Mouse (Mus musculus): ENCODE data around the gene Card14. TPM values are rescaled to one million over a fixed set of nuclear protein-coding genes. Genes with fewer than 3 reads are reported as not detected.
A peak's percentile ranks its signal among the peaks of the same experiment; 100 is the strongest.

Gene Card14
- polyA plus RNA-seq, 1 experiment from 2014 or later = 0.39 TPM

DNA sequence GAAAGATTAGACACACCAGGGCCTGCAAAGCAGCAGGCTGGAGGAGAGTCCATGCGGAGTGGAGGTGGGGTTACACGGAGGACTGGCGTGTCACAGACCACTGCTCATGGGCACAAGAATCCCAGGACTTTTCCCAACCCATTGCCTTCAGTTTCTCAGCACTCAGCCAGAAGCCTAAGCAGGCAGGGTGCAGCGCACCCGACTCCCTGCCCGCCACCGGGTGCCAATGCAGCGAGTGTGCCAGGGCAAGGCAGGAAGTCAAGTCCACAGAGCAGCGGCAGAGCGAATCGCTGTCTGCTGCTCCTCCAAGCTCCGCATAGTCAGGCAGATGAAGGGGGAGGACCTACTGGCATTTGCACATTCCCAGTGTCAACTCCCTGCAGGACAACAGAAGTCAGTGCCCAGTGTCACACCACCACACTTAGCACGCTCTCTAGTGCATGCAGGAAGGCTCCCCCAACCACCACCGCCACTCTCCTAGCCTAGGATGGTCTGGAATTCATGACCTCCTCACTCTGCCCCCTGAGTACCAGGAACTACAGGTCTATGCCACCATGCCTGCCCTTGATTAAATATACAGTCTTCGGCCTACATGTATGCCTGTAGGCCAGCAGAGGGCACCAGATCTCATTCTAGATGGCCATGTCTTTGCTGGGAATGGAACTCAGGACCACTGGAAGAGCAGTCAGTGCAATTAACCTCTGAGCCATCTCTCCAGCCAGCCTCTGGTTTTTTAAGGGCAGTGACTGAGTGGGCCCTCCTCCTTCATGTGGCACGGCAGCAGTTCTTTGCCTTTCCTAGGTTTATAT is 2.5 kb upstream of the Card14 start:
- H3K27ac ChIP-seq (replicated peaks in 1 of 2; ENCODE audit: control insufficient read depth in 1 of 2, insufficient read depth in 1 of 2, low read depth in 2 of 2, low read length in 2 of 2) = no peak overlapping the region
- WGBS = 46% methylated on average over 16 of the region's 16 CpGs
- no peak overlapping the region for H3K4me3 ChIP-seq (ENCODE audit: control insufficient read depth in 1 of 2, insufficient read depth in 1 of 2, low read depth in 1 of 2, low read length in 2 of 2)
- H3K27me3 ChIP-seq (ENCODE audit: control insufficient read depth, insufficient read depth, low read length) = 0 out of 2 replicates have a peak, but pooled peaks cover 4% of the 10 kb centered on the region
- no peak overlapping the region for H3K4me2 ChIP-seq (ENCODE audit: low read length)
- peaks cover 19 to 22% of the 10 kb centered on the region in 2 experiments for H3K4me1 ChIP-seq (ENCODE audit: control insufficient read depth in 2 of 2, insufficient read depth in 2 of 2, low read length in 2 of 2)
- no peak overlapping the region for H3K9ac ChIP-seq (ENCODE audit: low read length)
- H3K36me3 ChIP-seq (ENCODE audit: control insufficient read depth, insufficient read depth, low read length) = no peaks in the 10 kb centered on the region
- ATAC-seq (ENCODE audit: insufficient number of reproducible peaks, insufficient read depth, low FRiP score, low read depth) = no peak
- no peaks in the 10 kb centered on the region for H3K9me3 ChIP-seq (ENCODE audit: control insufficient read depth, low read length)

- Histone ChIP-seq H3K27me3 (ENCODE audit: control insufficient read depth, insufficient read depth, low read length) (0 out of 2 replicates have a peak, but pooled peaks cover 4% of the 10 kb centered on the region), H3K36me3 (ENCODE audit: control insufficient read depth, insufficient read depth, low read length) (no peaks in the 10 kb centered on the region), H3K4me2 (ENCODE audit: low read length) (peak overlapping the region; percentile 11; the same call in 1 of the 2 replicates), H3K9ac (ENCODE audit: low read length) (peak overlapping the region; percentile 25; the same call in 1 of the 2 replicates), H3K4me1 (ENCODE audit: control insufficient read depth in 2 of 2, insufficient read depth in 2 of 2, low read length in 2 of 2) (peaks cover 19 to 20% of the 10 kb centered on the region in 2 experiments), H3K4me3 (ENCODE audit: control insufficient read depth in 1 of 2, insufficient read depth in 1 of 2, low read depth in 1 of 2, low read length in 2 of 2) (no peak overlapping the region), H3K9me3 (ENCODE audit: control insufficient read depth, low read length) (no peaks in the 10 kb centered on the region), H3K27ac (replicated peaks in 1 of 2; ENCODE audit: control insufficient read depth in 1 of 2, insufficient read depth in 1 of 2, low read depth in 2 of 2, low read length in 2 of 2) (peak overlapping the region; percentile 87 to 89)
- 47% methylated on average over 13 of the region's 13 CpGs for WGBS
- no peak for ATAC-seq (ENCODE audit: insufficient number of reproducible peaks, insufficient read depth, low FRiP score, low read depth)
These were observed 558 bp upstream of the Card14 start for GRCm38 (mm10) chr11:119306762-119307657.

- no peaks in the 10 kb centered on the region for H3K9me3 ChIP-seq (ENCODE audit: control insufficient read depth, low read length)
- peak overlapping the region; percentile 42 to 87 for H3K27ac ChIP-seq (replicated peaks in 1 of 2; ENCODE audit: control insufficient read depth in 1 of 2, insufficient read depth in 1 of 2, low read depth in 2 of 2, low read length in 2 of 2)
- no peaks in the 10 kb centered on the region for H3K36me3 ChIP-seq (ENCODE audit: control insufficient read depth, insufficient read depth, low read length)
- no peak overlapping the region for H3K9ac ChIP-seq (ENCODE audit: low read length)
- H3K4me2 ChIP-seq (ENCODE audit: low read length) = no peak overlapping the region; the same call in 1 of the 2 replicates
- H3K4me1 ChIP-seq (ENCODE audit: control insufficient read depth in 2 of 2, insufficient read depth in 2 of 2, low read length in 2 of 2) = peaks cover 19 to 20% of the 10 kb centered on the region in 2 experiments
- H3K27me3 ChIP-seq (ENCODE audit: control insufficient read depth, insufficient read depth, low read length) = 0 out of 2 replicates have a peak, but pooled peaks cover 4% of the 10 kb centered on the region
- WGBS = 22% methylated on average over 11 of the region's 11 CpGs
- H3K4me3 ChIP-seq (ENCODE audit: control insufficient read depth in 1 of 2, insufficient read depth in 1 of 2, low read depth in 1 of 2, low read length in 2 of 2) = no peak overlapping the region
- no peak for ATAC-seq (ENCODE audit: insufficient number of reproducible peaks, insufficient read depth, low FRiP score, low read depth)
These were observed 348 bp downstream of the Card14 start for GRCm38 (mm10) chr11:119307916-119308315.

GRCm38 (mm10) chr11:119310621-119311020 is 3.1 kb downstream of the Card14 start:
- H3K27ac ChIP-seq (replicated peaks in 1 of 2; ENCODE audit: control insufficient read depth in 1 of 2, insufficient read depth in 1 of 2, low read depth in 2 of 2, low read length in 2 of 2) = no peak overlapping the region
- H3K4me1 ChIP-seq (ENCODE audit: control insufficient read depth in 2 of 2, insufficient read depth in 2 of 2, low read length in 2 of 2) = peaks cover 19 to 20% of the 10 kb centered on the region in 2 experiments
- H3K36me3 ChIP-seq (ENCODE audit: control insufficient read depth, insufficient read depth, low read length) = no peaks in the 10 kb centered on the region
- no peak for ATAC-seq (ENCODE audit: insufficient number of reproducible peaks, insufficient read depth, low FRiP score, low read depth)
- H3K4me3 ChIP-seq (ENCODE audit: control insufficient read depth in 1 of 2, insufficient read depth in 1 of 2, low read depth in 1 of 2, low read length in 2 of 2) = no peak overlapping the region
- H3K4me2 ChIP-seq (ENCODE audit: low read length) = no peak overlapping the region
- H3K9me3 ChIP-seq (ENCODE audit: control insufficient read depth, low read length) = no peaks in the 10 kb centered on the region
- 27% methylated on average over 10 of the region's 10 CpGs for WGBS
- no peak overlapping the region for H3K9ac ChIP-seq (ENCODE audit: low read length)
- H3K27me3 ChIP-seq (ENCODE audit: control insufficient read depth, insufficient read depth, low read length) = 0 out of 2 replicates have a peak, but pooled peaks cover 4% of the 10 kb centered on the region

DNA sequence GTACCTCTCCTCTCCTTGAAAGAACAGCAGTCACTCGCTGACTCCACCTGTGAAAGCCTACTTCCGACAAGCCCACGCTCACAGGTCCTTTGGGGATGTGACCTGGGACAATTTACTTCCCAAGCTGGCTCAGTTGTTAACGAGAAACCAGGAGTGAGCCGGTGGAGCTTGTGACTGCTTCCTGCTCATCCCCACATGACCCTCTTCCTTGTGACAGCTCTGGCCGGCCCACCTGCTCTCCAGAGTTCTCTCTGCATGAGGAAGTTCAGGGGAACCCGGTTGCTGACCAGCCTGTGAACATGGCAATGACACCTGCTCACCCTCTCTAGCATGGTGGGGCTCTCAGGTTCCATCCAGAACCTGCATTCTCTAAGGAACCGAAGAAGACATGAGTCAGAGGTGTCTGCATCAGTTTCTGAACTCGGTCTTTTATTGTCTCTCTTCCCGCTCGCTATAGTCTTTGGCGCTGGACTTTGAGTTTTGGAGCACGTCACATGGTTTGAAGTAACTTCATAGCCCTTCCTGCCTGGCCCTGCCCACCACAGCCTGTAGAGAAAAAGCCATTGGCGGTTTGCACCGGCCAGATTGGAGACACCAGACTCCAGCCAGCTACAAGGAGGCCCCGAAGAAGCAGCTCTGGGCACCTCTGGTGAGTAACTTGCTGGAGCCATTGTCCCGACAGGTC is 6.8 kb downstream of the Card14 start:
- H3K27ac ChIP-seq (replicated peaks in 1 of 2; ENCODE audit: control insufficient read depth in 1 of 2, insufficient read depth in 1 of 2, low read depth in 2 of 2, low read length in 2 of 2) = no peak overlapping the region
- no peak overlapping the region for H3K4me3 ChIP-seq (ENCODE audit: control insufficient read depth in 1 of 2, insufficient read depth in 1 of 2, low read depth in 1 of 2, low read length in 2 of 2)
- H3K4me2 ChIP-seq (ENCODE audit: low read length) = no peak overlapping the region
- H3K9ac ChIP-seq (ENCODE audit: low read length) = no peak overlapping the region
- no peaks in the 10 kb centered on the region for H3K4me1 ChIP-seq (ENCODE audit: control insufficient read depth in 2 of 2, insufficient read depth in 2 of 2, low read length in 2 of 2)
- H3K36me3 ChIP-seq (ENCODE audit: control insufficient read depth, insufficient read depth, low read length) = no peaks in the 10 kb centered on the region
- no peaks in the 10 kb centered on the region for H3K9me3 ChIP-seq (ENCODE audit: control insufficient read depth, low read length)
- ATAC-seq (ENCODE audit: insufficient number of reproducible peaks, insufficient read depth, low FRiP score, low read depth) = no peak
- 0 out of 2 replicates have a peak, but pooled peaks cover 4% of the 10 kb centered on the region for H3K27me3 ChIP-seq (ENCODE audit: control insufficient read depth, insufficient read depth, low read length)
- 73% methylated on average over 17 of the region's 17 CpGs for WGBS

GRCm38 (mm10) chr11:119316720-119317119 is 9.2 kb downstream of the Card14 start:
- WGBS = 78% methylated on average over 4 of the region's 4 CpGs
- H3K9me3 ChIP-seq (ENCODE audit: control insufficient read depth, low read length) = no peaks in the 10 kb centered on the region
- no peak for ATAC-seq (ENCODE audit: insufficient number of reproducible peaks, insufficient read depth, low FRiP score, low read depth)

GRCm38 (mm10) chr11:119322521-119322920 is 15.0 kb downstream of the Card14 start:
- no peak overlapping the region for H3K9ac ChIP-seq (ENCODE audit: low read length)
- peaks cover 3% of the 10 kb centered on the region; the same call in 1 of the 2 replicates for H3K9me3 ChIP-seq (ENCODE audit: control insufficient read depth, low read length)
- no peak overlapping the region for H3K27ac ChIP-seq (replicated peaks in 1 of 2; ENCODE audit: control insufficient read depth in 1 of 2, insufficient read depth in 1 of 2, low read depth in 2 of 2, low read length in 2 of 2)
- WGBS = 71% methylated on average over 13 of the region's 13 CpGs
- 0 out of 2 replicates have a peak, but pooled peaks cover 5% of the 10 kb centered on the region for H3K27me3 ChIP-seq (ENCODE audit: control insufficient read depth, insufficient read depth, low read length)
- H3K4me2 ChIP-seq (ENCODE audit: low read length) = no peak overlapping the region
- H3K4me1 ChIP-seq (ENCODE audit: control insufficient read depth in 2 of 2, insufficient read depth in 2 of 2, low read length in 2 of 2) = no peaks in the 10 kb centered on the region
- no peak for ATAC-seq (ENCODE audit: insufficient number of reproducible peaks, insufficient read depth, low FRiP score, low read depth)
- no peak overlapping the region for H3K4me3 ChIP-seq (ENCODE audit: control insufficient read depth in 1 of 2, insufficient read depth in 1 of 2, low read depth in 1 of 2, low read length in 2 of 2)
- H3K36me3 ChIP-seq (ENCODE audit: control insufficient read depth, insufficient read depth, low read length) = no peaks in the 10 kb centered on the region

More at GRCm38 (mm10) chr11:119316720-119317119, 9.2 kb downstream of the Card14 start:
- H3K4me1 ChIP-seq (ENCODE audit: control insufficient read depth in 2 of 2, insufficient read depth in 2 of 2, low read length in 2 of 2) = no peaks in the 10 kb centered on the region
- H3K36me3 ChIP-seq (ENCODE audit: control insufficient read depth, insufficient read depth, low read length) = no peaks in the 10 kb centered on the region
- no peak overlapping the region for H3K27ac ChIP-seq (replicated peaks in 1 of 2; ENCODE audit: control insufficient read depth in 1 of 2, insufficient read depth in 1 of 2, low read depth in 2 of 2, low read length in 2 of 2)
- H3K4me3 ChIP-seq (ENCODE audit: control insufficient read depth in 1 of 2, insufficient read depth in 1 of 2, low read depth in 1 of 2, low read length in 2 of 2) = no peak overlapping the region
- H3K27me3 ChIP-seq (ENCODE audit: control insufficient read depth, insufficient read depth, low read length) = no peaks in the 10 kb centered on the region
- H3K4me2 ChIP-seq (ENCODE audit: low read length) = no peak overlapping the region
- H3K9ac ChIP-seq (ENCODE audit: low read length) = no peak overlapping the region
